Mouse (Mus musculus): ENCODE measurements around the gene Dock3.
A peak's percentile ranks its signal among the peaks of the same experiment; 100 is the strongest.
"Not testable (repeated sequence)": the region's sequence is repeated elsewhere in the genome, so short reads cannot be mapped to it uniquely, and the experiment has no call there.

Dock3 gene

GRCm38 (mm10) chr9:107259571-107259970 lies 27.9 kb upstream of the Dock3 start:
- no peak for DNase-seq (ENCODE audit: low spot score)

GRCm38 (mm10) chr9:107255596-107255995 lies 23.9 kb upstream of the Dock3 start:
- no peak for DNase-seq (ENCODE audit: low spot score)

GRCm38 (mm10) chr9:107254925-107255324 lies 23.2 kb upstream of the Dock3 start:
- DNase-seq (ENCODE audit: low spot score), result no peak

GRCm38 (mm10) chr9:107254476-107254875 lies 22.8 kb upstream of the Dock3 start:
- no peak for DNase-seq (ENCODE audit: low spot score)

GRCm38 (mm10) chr9:107252164-107252563 lies 20.5 kb upstream of the Dock3 start:
- no peak for DNase-seq (ENCODE audit: low spot score)

- DNase-seq (ENCODE audit: low spot score), result no peak
Measured at GRCm38 (mm10) chr9:107250416-107251337, 19.0 kb upstream of the Dock3 start.

- DNase-seq (ENCODE audit: low spot score), result no peak
Measured at GRCm38 (mm10) chr9:107249154-107249553, 17.4 kb upstream of the Dock3 start.

- DNase-seq (ENCODE audit: low spot score), result no peak
Measured at GRCm38 (mm10) chr9:107246170-107246569, 14.5 kb upstream of the Dock3 start.

GRCm38 (mm10) chr9:107245311-107245710 lies 13.6 kb upstream of the Dock3 start:
- no peak for DNase-seq (ENCODE audit: low spot score)

GRCm38 (mm10) chr9:107236151-107236550 lies 4.4 kb upstream of the Dock3 start:
- DNase-seq (ENCODE audit: low spot score), result no peak

- DNase-seq (ENCODE audit: low spot score), result no peak
Measured at GRCm38 (mm10) chr9:107235261-107235660, 3.6 kb upstream of the Dock3 start.

- DNase-seq (ENCODE audit: low spot score), result no peak
Measured at GRCm38 (mm10) chr9:107232140-107232539, 431 bp upstream of the Dock3 start.

GRCm38 (mm10) chr9:107230991-107231538 lies 644 bp downstream of the Dock3 start:
- DNase-seq (ENCODE audit: low spot score), result peak; percentile 66

- no peak for DNase-seq (ENCODE audit: low spot score)
Measured at GRCm38 (mm10) chr9:107224597-107224996, 7.1 kb downstream of the Dock3 start.

- DNase-seq (ENCODE audit: low spot score), result not testable (repeated sequence)
Measured at GRCm38 (mm10) chr9:107174831-107175230, 56.9 kb downstream of the Dock3 start.

GRCm38 (mm10) chr9:107165792-107166191 lies 65.9 kb downstream of the Dock3 start:
- DNase-seq (ENCODE audit: low spot score), result no peak

GRCm38 (mm10) chr9:107164825-107165224 lies 66.9 kb downstream of the Dock3 start:
- no peak for DNase-seq (ENCODE audit: low spot score)

- not testable (repeated sequence) for DNase-seq (ENCODE audit: low spot score)
Measured at GRCm38 (mm10) chr9:107156388-107156787, 75.3 kb downstream of the Dock3 start.

- peak; percentile 15 for DNase-seq (ENCODE audit: low spot score)
Measured at GRCm38 (mm10) chr9:107112791-107113190, 118.9 kb downstream of the Dock3 start.

- no peak for DNase-seq (ENCODE audit: low spot score)
Measured at GRCm38 (mm10) chr9:107112056-107112455, 119.7 kb downstream of the Dock3 start.

- no peak for DNase-seq (ENCODE audit: low spot score)
Measured at GRCm38 (mm10) chr9:107099487-107099886, 132.2 kb downstream of the Dock3 start.

GRCm38 (mm10) chr9:107089451-107089850 lies 142.3 kb downstream of the Dock3 start:
- not testable (repeated sequence) for DNase-seq (ENCODE audit: low spot score)

- no peak for DNase-seq (ENCODE audit: low spot score)
Measured at GRCm38 (mm10) chr9:107087531-107087930, 144.2 kb downstream of the Dock3 start.
